Mouse (Mus musculus): ENCODE measurements around the gene Cenpv. TPM values are rescaled to one million over a fixed set of nuclear protein-coding genes. Genes with fewer than 3 reads are reported as not detected.
A peak's percentile ranks its signal among the peaks of the same experiment; 100 is the strongest.

Cenpv gene
- total and polyA plus RNA-seq, 2 experiments from 2014 or later: 13.1 to 19.1 TPM

DNA sequence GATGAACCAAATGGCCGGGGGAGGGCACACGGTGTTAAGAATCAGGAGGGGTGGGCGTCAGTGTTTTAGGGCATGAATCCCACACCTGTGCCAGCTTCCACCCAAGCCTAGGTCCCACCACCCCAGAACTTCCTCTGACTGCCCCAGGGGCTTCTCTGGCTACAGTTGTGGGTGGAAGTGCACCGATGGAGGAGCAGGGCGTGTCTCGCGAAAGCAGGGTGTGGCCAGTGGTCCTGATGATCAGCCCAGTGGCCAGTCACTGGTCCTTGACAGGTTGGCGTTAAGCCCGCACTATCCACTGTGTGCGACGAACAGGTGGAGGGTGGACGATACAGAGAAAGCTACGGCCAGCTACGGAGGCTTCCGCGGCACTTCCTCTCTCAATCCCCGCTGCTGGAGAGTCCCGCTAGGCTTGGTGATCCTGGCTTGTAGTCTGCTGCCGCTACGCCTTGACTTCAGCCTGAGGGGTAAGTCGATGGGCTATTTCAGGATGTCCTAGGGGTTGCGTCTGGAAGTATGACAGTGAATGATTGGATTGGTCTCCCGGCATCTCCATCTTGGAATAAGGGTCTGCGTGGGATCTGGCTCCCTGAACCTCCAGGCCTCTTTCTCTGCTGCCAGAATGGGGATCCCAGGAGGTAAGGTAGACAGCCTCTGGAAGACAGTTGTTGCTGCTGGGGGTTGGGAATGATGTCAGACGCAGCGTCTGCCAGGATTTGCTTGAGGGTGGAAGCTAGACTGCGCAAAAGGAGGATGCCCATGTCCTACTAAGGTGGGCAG lies 36.8 kb upstream of the Cenpv start:
- no peaks in the 10 kb centered on the region for H3K9me3 ChIP-seq (replicated peaks; ENCODE audit: control insufficient read depth, low read length)
- WGBS: 4% methylated on average over 27 of the region's 27 CpGs
- peak overlapping the region; percentile 88 for H3K4me2 ChIP-seq (ENCODE audit: low read depth, low read length)
- H3K36me3 ChIP-seq (replicated peaks; ENCODE audit: control insufficient read depth, insufficient read depth, low read length): no peaks in the 10 kb centered on the region
- peak overlapping the region; percentile 32 for H3K9ac ChIP-seq (replicated peaks; ENCODE audit: low read depth, low read length)
- 0 out of 2 replicates have a peak overlapping the region, but pooled peaks have one; percentile 3 for H3K27ac ChIP-seq (ENCODE audit: low read depth)
- peak overlapping the region; percentile 55 for H3K4me3 ChIP-seq (ENCODE audit: low read depth, low read length)
- ATAC-seq (ENCODE audit: insufficient read depth, low read depth): peak; percentile 63
- H3K27me3 ChIP-seq (ENCODE audit: control insufficient read depth, insufficient read depth, low read length): no peaks in the 10 kb centered on the region
- no peaks in the 10 kb centered on the region for H3K4me1 ChIP-seq (ENCODE audit: control insufficient read depth, insufficient read depth)
- TF ChIP-seq CTCF (IDR thresholded peaks at IDR 0.05; ENCODE audit: low read depth): no peak
- TF ChIP-seq EP300 (IDR thresholded peaks at IDR 0.05; ENCODE audit: low read depth): no peak
- DNase-seq (ENCODE audit: low spot score): no peak

DNA sequence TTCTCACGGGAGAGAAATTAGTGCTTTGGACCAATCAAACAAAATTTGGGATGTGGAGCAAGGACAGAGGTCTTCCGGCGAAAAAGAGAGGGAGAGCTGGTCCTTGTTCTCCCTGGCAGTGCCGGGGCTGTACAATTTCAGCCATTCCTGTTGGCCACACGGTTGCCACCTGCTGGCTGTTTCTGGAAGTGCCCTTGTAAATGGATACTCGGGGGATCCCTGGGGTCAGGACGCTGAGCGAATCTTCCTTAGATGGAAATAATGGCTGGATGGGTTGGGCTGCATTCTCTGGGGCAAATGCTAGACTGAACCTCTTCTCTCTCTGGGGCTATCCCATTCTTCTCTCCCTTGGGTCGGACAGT lies 36.2 kb upstream of the Cenpv start:
- no peak overlapping the region for H3K27ac ChIP-seq (ENCODE audit: low read depth)
- DNase-seq (ENCODE audit: low spot score) (peak; percentile 81), ATAC-seq (ENCODE audit: insufficient read depth, low read depth) (peak; percentile 84)
- H3K36me3 ChIP-seq (replicated peaks; ENCODE audit: control insufficient read depth, insufficient read depth, low read length): no peaks in the 10 kb centered on the region
- under 1% methylated on average over 9 of the region's 9 CpGs for WGBS
- peak overlapping the region; percentile 32; the same call in 1 of the 2 replicates for H3K9ac ChIP-seq (replicated peaks; ENCODE audit: low read depth, low read length)
- no peaks in the 10 kb centered on the region for H3K4me1 ChIP-seq (ENCODE audit: control insufficient read depth, insufficient read depth)
- TF ChIP-seq CTCF (IDR thresholded peaks at IDR 0.05; ENCODE audit: low read depth) (peak; percentile 93), EP300 (IDR thresholded peaks at IDR 0.05; ENCODE audit: low read depth) (no peak)
- no peaks in the 10 kb centered on the region for H3K9me3 ChIP-seq (replicated peaks; ENCODE audit: control insufficient read depth, low read length)
- H3K27me3 ChIP-seq (ENCODE audit: control insufficient read depth, insufficient read depth, low read length): no peaks in the 10 kb centered on the region
- H3K4me2 ChIP-seq (ENCODE audit: low read depth, low read length): peak overlapping the region; percentile 88
- peak overlapping the region; percentile 55 for H3K4me3 ChIP-seq (ENCODE audit: low read depth, low read length)

DNA sequence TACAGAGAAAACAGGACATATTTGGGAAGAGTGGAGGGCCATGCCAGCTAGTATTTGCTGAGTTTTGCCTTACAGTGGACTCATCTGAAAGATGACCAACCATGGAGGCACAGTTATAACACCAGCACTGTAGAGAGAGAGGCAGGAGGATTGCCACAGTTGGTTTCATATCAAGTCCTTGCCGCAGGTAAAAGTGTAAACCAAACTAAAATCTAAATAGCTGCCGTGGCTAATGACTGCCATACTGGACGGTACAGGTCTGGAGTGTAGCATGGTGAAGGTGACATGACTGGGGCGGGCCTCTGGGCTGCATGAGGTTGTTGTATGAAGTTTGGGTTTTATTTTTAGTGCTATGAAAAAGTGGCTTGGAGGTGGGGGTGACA lies 35.6 kb upstream of the Cenpv start:
- Histone ChIP-seq H3K4me2 (ENCODE audit: low read depth, low read length) (peak overlapping the region; percentile 88; the same call in 1 of the 2 replicates), H3K27ac (ENCODE audit: low read depth) (no peak overlapping the region; the same call in 1 of the 2 replicates), H3K27me3 (ENCODE audit: control insufficient read depth, insufficient read depth, low read length) (no peaks in the 10 kb centered on the region), H3K9ac (replicated peaks; ENCODE audit: low read depth, low read length) (no peak overlapping the region), H3K36me3 (replicated peaks; ENCODE audit: control insufficient read depth, insufficient read depth, low read length) (no peaks in the 10 kb centered on the region), H3K9me3 (replicated peaks; ENCODE audit: control insufficient read depth, low read length) (no peaks in the 10 kb centered on the region), H3K4me1 (ENCODE audit: control insufficient read depth, insufficient read depth) (no peaks in the 10 kb centered on the region), H3K4me3 (ENCODE audit: low read depth, low read length) (peak overlapping the region; percentile 55; the same call in 1 of the 2 replicates)
- no peak for TF ChIP-seq EP300 (IDR thresholded peaks at IDR 0.05; ENCODE audit: low read depth)
- TF ChIP-seq CTCF (IDR thresholded peaks at IDR 0.05; ENCODE audit: low read depth): no peak
- ATAC-seq (ENCODE audit: insufficient read depth, low read depth): no peak
- WGBS: 67% methylated on average over 4 of the region's 4 CpGs
- no peak for DNase-seq (ENCODE audit: low spot score)

DNA sequence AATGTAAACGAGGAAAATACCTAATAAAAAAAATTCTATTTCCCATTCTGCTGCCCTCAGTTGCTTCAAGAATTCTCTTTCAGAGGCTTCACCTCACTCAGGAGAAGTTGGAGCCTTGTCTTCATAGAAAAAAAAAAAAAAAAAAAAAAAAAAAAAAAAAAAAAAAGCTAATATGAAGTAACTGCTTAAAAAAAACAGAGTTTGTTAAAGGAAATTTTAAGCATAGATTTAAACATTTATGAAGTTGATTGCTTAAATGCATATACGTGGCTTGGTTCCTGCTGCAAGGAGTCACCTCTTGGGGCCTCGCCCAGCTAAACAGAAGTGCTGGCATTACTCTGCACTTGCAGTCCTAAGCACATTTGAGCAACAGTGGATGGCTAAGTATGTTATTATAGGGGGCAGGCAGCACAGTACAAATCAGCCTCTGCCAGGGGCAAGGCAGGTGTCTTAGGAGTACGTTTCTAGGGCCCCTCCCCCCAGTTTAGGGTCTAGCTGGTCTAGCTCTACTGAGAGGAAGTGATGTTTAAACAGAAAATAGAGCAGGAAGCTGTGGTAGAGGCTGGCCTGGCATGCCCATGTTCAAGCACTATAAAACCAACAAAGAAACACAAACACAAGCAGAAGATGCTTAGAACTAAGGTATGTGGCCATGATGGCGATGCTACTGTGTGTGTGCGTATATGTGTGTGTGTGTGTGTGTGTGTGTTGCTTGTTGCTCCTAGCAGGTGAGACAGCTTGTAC lies 35.1 kb upstream of the Cenpv start, which contains the start of gene Trpv2:
Gene Trpv2, plus strand, starts transcription at position 528 of the 744 bp plus-strand sequence.
- Histone ChIP-seq H3K4me2 (ENCODE audit: low read depth, low read length) (peak within 1 kb of the TSS; percentile 88), H3K4me3 (ENCODE audit: low read depth, low read length) (peak within 1 kb of the TSS; percentile 55), H3K9me3 (replicated peaks; ENCODE audit: control insufficient read depth, low read length) (no peaks in the 10 kb centered on the region), H3K9ac (replicated peaks; ENCODE audit: low read depth, low read length) (no peak within 1 kb of the TSS), H3K27me3 (ENCODE audit: control insufficient read depth, insufficient read depth, low read length) (no peaks in the 10 kb centered on the region), H3K4me1 (ENCODE audit: control insufficient read depth, insufficient read depth) (no peaks in the 10 kb centered on the region), H3K27ac (ENCODE audit: low read depth) (no peak within 1 kb of the TSS; the same call in 1 of the 2 replicates), H3K36me3 (replicated peaks; ENCODE audit: control insufficient read depth, insufficient read depth, low read length) (no peaks in the 10 kb centered on the region)
- DNase-seq (ENCODE audit: low spot score) (no peak), ATAC-seq (ENCODE audit: insufficient read depth, low read depth) (no peak)
- TF ChIP-seq EP300 (IDR thresholded peaks at IDR 0.05; ENCODE audit: low read depth) (no peak), CTCF (IDR thresholded peaks at IDR 0.05; ENCODE audit: low read depth) (no peak)
- 70% methylated on average over 6 of the region's 6 CpGs for WGBS

DNA sequence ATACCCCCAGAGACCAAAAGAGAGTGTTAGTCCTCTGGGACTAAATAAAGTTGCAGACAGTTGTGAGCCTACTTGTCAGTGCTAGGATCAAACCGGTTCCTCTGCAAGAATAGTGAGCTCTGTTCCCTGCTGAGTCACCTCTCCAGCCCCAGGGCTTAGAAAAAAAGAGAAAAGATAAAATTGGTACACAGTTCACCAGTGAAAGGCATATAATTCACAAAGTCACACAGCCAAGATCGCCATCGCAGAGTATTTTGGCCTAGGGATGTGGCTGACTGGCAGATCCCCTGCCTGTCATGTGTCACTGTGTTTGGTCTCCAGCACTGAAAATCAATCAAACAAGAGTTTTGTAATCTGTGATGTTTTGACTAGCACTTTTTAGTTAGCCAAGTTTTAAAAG lies 29.2 kb upstream of the Cenpv start:
- H3K4me3 ChIP-seq (ENCODE audit: low read depth, low read length): no peak overlapping the region
- H3K27ac ChIP-seq (ENCODE audit: low read depth): no peak overlapping the region
- ATAC-seq (ENCODE audit: insufficient read depth, low read depth): no peak
- H3K9ac ChIP-seq (replicated peaks; ENCODE audit: low read depth, low read length): no peak overlapping the region
- no peaks in the 10 kb centered on the region for H3K4me1 ChIP-seq (ENCODE audit: control insufficient read depth, insufficient read depth)
- 67% methylated on average over 3 of the region's 3 CpGs for WGBS
- DNase-seq (ENCODE audit: low spot score): no peak
- TF ChIP-seq CTCF (IDR thresholded peaks at IDR 0.05; ENCODE audit: low read depth) (no peak), EP300 (IDR thresholded peaks at IDR 0.05; ENCODE audit: low read depth) (no peak)
- H3K4me2 ChIP-seq (ENCODE audit: low read depth, low read length): no peak overlapping the region
- no peaks in the 10 kb centered on the region for H3K36me3 ChIP-seq (replicated peaks; ENCODE audit: control insufficient read depth, insufficient read depth, low read length)
- no peaks in the 10 kb centered on the region for H3K9me3 ChIP-seq (replicated peaks; ENCODE audit: control insufficient read depth, low read length)
- no peaks in the 10 kb centered on the region for H3K27me3 ChIP-seq (ENCODE audit: control insufficient read depth, insufficient read depth, low read length)
